Mouse (Mus musculus): ENCODE data around the gene Baz2a. TPM values are rescaled to one million over a fixed set of nuclear protein-coding genes. Genes with fewer than 3 reads are reported as not detected.

The Baz2a gene
- polyA plus RNA-seq, 1 experiment = 53.8 TPM

DNA sequence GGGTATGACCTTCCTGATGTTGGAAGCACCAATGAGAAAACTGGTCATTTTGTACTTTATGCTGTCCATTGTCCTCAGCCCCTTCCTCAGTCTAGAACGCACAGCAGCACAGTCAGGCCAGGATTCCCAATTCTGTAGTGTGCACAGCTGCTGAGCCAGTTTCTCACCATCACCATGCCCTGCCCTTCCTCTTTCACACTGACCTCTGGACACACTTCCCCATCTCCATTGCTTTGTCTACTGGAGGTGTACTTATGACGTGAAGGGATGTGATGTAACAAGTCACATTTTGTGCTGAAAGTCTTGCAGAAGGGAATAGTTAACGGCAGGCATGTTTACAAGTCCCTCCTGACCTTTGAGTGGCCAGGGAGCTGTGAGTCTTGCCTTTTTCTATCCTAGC, 39.9 kb downstream of the Baz2a start:
- TF ChIP-seq POLR2A (IDR thresholded peaks at IDR 0.05; ENCODE audit: insufficient read depth, low read depth, low read length) (no peak), CTCF (IDR thresholded peaks at IDR 0.05; ENCODE audit: insufficient read depth, low read depth, low read length) (no peak)
- WGBS = 82% methylated on average over 3 of the region's 3 CpGs
- H3K4me3 ChIP-seq (ENCODE audit: insufficient read depth, low read depth, low read length) = no peak overlapping the region

DNA sequence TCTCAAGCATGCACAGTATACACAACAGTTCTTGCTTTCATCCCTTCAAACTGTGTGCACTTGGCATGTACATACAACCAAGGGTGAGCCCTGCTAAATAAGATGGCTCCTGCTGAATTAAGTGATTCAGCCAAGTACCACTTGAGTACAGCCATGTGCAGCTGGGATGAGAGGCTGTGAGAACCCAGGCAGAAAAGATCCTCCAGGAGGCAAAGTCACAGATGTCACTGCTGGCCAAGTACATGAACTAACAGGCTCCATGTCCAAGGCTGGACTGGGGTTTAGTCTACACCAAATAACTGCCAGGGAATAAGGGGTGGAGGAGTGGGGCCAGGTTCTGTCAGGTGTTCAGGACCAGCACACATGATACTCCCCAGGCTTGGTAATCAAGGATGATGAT, 40.4 kb downstream of the Baz2a start:
- TF ChIP-seq POLR2A (IDR thresholded peaks at IDR 0.05; ENCODE audit: insufficient read depth, low read depth, low read length) = no peak
- no peak for TF ChIP-seq CTCF (IDR thresholded peaks at IDR 0.05; ENCODE audit: insufficient read depth, low read depth, low read length)

More for the DNA sequence above, 39.9 kb downstream of the Baz2a start:
- Histone ChIP-seq H3K4me1 (ENCODE audit: control insufficient read depth, insufficient read depth, low read length) (peaks cover 16% of the 10 kb centered on the region), H3K27ac (ENCODE audit: insufficient read depth, low read depth, low read length) (no peak overlapping the region)

DNA sequence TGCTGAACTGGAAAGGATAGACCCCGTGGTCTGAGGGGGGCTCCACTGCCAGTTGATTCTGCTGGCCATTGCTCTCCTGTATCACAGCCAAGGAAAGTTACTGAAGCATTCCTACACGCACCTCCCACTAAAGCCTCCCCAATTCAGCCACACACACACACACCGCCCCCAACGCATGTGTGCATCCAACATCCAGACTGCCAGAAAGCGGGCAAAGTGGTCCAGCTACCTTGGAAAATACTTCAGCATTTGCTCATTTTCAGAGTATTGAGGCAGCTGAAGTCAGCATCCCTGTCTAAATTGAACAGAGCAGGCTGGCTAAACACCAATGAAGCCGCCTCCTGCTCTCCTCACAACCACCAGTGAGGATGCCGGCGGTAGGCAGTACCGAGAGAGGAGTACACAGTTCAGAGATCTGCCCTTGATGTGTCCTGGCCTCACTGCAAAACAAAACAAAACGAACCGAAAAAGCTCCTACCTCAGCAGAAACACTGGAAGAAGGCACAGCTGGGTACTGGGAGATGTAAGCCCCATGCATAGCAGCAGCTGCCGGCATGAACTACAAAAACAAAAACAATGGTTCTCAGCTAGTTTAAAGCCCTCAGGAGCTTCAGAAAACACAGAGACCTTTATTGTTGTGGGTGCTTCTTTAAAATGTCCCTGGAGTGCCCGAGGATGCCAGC, 42.4 kb downstream of the Baz2a start:
- H3K27ac ChIP-seq (ENCODE audit: insufficient read depth, low read depth, low read length) = peak overlapping the region; percentile 47

More for the DNA sequence above, 40.4 kb downstream of the Baz2a start:
- peaks cover 16% of the 10 kb centered on the region for H3K4me1 ChIP-seq (ENCODE audit: control insufficient read depth, insufficient read depth, low read length)
- H3K4me3 ChIP-seq (ENCODE audit: insufficient read depth, low read depth, low read length) = no peak overlapping the region
- no peak overlapping the region for H3K27ac ChIP-seq (ENCODE audit: insufficient read depth, low read depth, low read length)

DNA sequence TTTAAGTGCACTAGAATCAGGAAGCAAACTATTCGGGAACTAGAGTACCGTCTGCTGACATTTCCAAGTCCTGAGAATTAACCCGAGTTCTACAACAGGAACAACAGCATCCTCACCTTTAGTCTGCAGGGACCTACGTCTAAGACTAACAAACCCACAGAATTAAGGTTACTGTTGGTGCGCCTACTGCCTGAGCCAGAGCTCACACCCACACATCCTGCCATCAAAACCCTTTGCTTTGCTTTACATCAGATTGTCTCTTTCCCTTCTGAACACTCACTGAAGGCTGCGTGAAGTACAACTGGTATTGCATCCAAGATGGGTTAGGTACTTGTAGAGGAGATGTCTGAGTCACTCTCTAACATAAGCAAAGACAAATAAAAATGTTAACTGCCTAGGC, 44.0 kb downstream of the Baz2a start:
- Histone ChIP-seq H3K4me3 (ENCODE audit: insufficient read depth, low read depth, low read length) (no peak overlapping the region), H3K27ac (ENCODE audit: insufficient read depth, low read depth, low read length) (no peak overlapping the region), H3K4me1 (ENCODE audit: control insufficient read depth, insufficient read depth, low read length) (peaks cover 16% of the 10 kb centered on the region)
- 72% methylated on average over 6 of the region's 6 CpGs for WGBS
- TF ChIP-seq CTCF (IDR thresholded peaks at IDR 0.05; ENCODE audit: insufficient read depth, low read depth, low read length) (no peak), POLR2A (IDR thresholded peaks at IDR 0.05; ENCODE audit: insufficient read depth, low read depth, low read length) (no peak)

More for the DNA sequence above, 42.4 kb downstream of the Baz2a start:
- Histone ChIP-seq H3K4me3 (ENCODE audit: insufficient read depth, low read depth, low read length) (peak overlapping the region; percentile 0; the same call in 1 of the 2 replicates), H3K4me1 (ENCODE audit: control insufficient read depth, insufficient read depth, low read length) (peaks cover 16% of the 10 kb centered on the region)
- TF ChIP-seq POLR2A (IDR thresholded peaks at IDR 0.05; ENCODE audit: insufficient read depth, low read depth, low read length) = no peak
- no peak for TF ChIP-seq CTCF (IDR thresholded peaks at IDR 0.05; ENCODE audit: insufficient read depth, low read depth, low read length)
- 14% methylated on average over 13 of the region's 13 CpGs for WGBS

DNA sequence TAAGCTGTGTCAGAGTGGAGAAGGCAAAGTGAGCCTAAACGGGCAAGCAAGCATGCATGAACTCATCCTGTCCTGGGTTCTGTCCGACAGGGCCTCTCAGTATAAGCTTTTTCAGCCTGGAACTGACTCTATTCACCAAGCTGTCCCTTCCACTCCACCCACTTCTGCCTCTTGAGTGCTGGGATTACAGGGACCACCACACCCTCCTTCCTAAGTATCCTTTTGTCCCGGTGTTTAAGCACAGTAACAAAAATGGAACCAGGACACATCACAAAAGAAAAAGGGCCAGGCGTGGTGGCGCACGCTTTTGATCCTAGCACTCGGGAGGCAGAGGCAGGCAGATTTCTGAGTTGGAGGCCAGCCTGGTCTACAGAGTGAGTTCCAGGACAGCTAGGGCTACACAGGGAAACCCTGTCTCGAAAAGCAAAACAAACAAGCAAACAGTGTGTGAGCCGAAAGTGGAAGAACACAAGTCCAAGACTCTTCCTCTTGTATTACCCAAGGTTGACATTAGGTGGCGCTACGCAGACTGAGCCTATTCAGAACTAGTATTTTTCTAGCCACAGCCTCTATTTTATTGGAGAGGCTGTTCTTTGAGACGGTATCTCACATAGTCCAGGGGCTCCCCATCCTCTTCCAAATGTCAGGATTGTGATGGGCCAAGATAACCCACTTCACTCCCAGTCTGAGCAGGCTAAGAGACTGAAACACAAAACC, 49.0 kb downstream of the Baz2a start:
- TF ChIP-seq POLR2A (IDR thresholded peaks at IDR 0.05; ENCODE audit: insufficient read depth, low read depth, low read length) (no peak), CTCF (IDR thresholded peaks at IDR 0.05; ENCODE audit: insufficient read depth, low read depth, low read length) (no peak)
- WGBS = 66% methylated on average over 12 of the region's 12 CpGs
- Histone ChIP-seq H3K4me1 (ENCODE audit: control insufficient read depth, insufficient read depth, low read length) (no peaks in the 10 kb centered on the region), H3K27ac (ENCODE audit: insufficient read depth, low read depth, low read length) (no peak overlapping the region), H3K4me3 (ENCODE audit: insufficient read depth, low read depth, low read length) (no peak overlapping the region)

DNA sequence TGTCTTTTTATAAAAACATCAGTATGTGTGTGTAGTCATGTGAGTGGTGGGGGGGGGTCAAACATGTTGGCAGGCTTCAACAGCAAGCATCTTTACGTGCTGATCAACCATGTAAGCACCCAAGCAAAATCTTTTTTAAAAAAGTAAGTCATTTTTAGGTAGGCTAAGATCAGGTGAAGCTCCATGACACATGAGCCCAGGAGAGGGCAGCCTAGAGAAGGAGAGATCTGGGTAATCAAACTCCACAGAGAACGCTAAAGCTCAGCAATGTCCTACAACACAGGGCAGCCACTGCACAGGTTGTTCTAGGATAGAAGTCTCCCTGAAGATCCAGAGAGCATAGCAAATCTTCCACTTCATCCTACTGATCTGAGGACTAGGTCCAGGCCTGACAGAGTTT, 50.8 kb downstream of the Baz2a start:
- no peak overlapping the region for H3K27ac ChIP-seq (ENCODE audit: insufficient read depth, low read depth, low read length)
- 49% methylated on average over 2 of the region's 2 CpGs for WGBS
- TF ChIP-seq CTCF (IDR thresholded peaks at IDR 0.05; ENCODE audit: insufficient read depth, low read depth, low read length) (no peak), POLR2A (IDR thresholded peaks at IDR 0.05; ENCODE audit: insufficient read depth, low read depth, low read length) (no peak)
- no peak overlapping the region for H3K4me3 ChIP-seq (ENCODE audit: insufficient read depth, low read depth, low read length)
- no peaks in the 10 kb centered on the region for H3K4me1 ChIP-seq (ENCODE audit: control insufficient read depth, insufficient read depth, low read length)

DNA sequence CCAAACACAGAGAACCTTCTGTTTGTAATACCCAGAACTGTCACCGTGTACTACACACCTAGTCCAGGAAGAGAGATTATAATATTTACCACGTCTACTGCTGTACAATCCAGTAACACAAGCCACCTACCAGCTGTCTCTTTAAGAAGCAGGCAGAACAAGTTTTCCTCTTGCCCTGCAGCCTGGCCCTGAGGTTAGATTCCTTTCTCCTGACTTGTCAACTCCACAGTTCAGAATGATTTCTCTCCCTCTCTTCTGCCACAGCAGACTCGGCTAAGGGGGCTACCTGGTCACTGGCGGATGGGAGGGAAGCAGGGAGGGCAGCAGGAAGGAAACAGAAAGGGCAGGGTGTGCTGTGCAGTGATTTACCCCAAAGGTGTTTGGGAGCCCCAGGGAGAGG, 52.3 kb downstream of the Baz2a start:
- no peak overlapping the region for H3K27ac ChIP-seq (ENCODE audit: insufficient read depth, low read depth, low read length)
- TF ChIP-seq CTCF (IDR thresholded peaks at IDR 0.05; ENCODE audit: insufficient read depth, low read depth, low read length) (no peak), POLR2A (IDR thresholded peaks at IDR 0.05; ENCODE audit: insufficient read depth, low read depth, low read length) (no peak)
- H3K4me1 ChIP-seq (ENCODE audit: control insufficient read depth, insufficient read depth, low read length) = no peaks in the 10 kb centered on the region
- 81% methylated on average over 4 of the region's 4 CpGs for WGBS
- H3K4me3 ChIP-seq (ENCODE audit: insufficient read depth, low read depth, low read length) = no peak overlapping the region

DNA sequence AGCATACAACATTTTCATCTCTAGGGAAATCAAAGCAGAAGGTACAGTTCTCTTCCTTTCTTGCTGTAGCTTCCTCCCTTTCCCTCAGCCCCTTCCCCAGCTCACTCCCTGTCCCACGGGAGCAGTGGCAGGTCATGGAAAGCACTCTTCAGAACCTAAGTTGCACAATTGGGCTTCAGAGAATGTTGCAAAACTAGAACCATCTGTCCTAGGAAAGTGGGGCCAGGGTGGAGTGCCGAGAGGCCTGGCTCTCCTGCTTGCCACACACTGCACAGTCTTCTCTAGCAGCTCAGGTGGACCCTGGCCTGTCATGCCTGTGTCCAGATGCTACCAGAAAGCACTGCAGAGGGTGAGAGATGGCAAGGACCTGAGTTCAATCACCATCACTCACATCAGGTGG, 53.6 kb downstream of the Baz2a start:
- H3K4me3 ChIP-seq (ENCODE audit: insufficient read depth, low read depth, low read length) = no peak overlapping the region
- no peaks in the 10 kb centered on the region for H3K4me1 ChIP-seq (ENCODE audit: control insufficient read depth, insufficient read depth, low read length)
- 83% methylated on average over 2 of the region's 2 CpGs for WGBS
- no peak for TF ChIP-seq POLR2A (IDR thresholded peaks at IDR 0.05; ENCODE audit: insufficient read depth, low read depth, low read length)
- no peak for TF ChIP-seq CTCF (IDR thresholded peaks at IDR 0.05; ENCODE audit: insufficient read depth, low read depth, low read length)
- no peak overlapping the region for H3K27ac ChIP-seq (ENCODE audit: insufficient read depth, low read depth, low read length)

DNA sequence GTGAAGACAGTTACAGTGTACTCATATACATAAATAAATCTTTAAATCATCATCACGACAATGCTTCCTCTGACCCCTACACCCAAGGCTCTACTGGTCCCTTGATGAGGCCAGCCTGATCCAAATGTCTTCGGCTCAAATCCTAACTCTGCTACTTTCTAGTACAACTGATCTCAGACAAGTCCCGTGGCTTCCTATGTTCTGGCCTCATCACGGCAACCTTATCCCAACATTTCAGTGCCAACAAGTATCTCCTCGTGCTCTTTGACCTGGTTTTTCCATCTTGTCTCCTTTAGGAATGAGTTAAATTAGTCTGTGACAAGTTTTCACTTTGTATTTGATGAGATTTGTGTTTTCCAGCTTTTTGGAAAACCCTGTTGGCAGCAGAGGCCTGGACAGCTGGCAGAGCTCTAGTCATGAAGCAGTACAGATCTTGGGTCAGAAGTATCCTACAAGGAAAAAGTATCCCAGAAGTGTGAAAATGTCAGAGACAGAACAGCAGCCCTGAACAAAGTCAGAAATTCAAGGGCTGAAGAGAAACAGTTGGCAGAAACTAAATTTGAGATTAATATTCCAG, 57.5 kb downstream of the Baz2a start:
- H3K4me1 ChIP-seq (ENCODE audit: control insufficient read depth, insufficient read depth, low read length) = no peaks in the 10 kb centered on the region
- no peak overlapping the region for H3K4me3 ChIP-seq (ENCODE audit: insufficient read depth, low read depth, low read length)
- no peak overlapping the region for H3K27ac ChIP-seq (ENCODE audit: insufficient read depth, low read depth, low read length)
- TF ChIP-seq CTCF (IDR thresholded peaks at IDR 0.05; ENCODE audit: insufficient read depth, low read depth, low read length) = no peak
- TF ChIP-seq POLR2A (IDR thresholded peaks at IDR 0.05; ENCODE audit: insufficient read depth, low read depth, low read length) = no peak
- 91% methylated on average over 5 of the region's 5 CpGs for WGBS

All from olfactory bulb, adult 2 months (tissue).